Mouse (Mus musculus) heart, embryonic 14.5 days (tissue): ENCODE measurements around the gene Lpin1. TPM values are rescaled to one million over a fixed set of nuclear protein-coding genes. Genes with fewer than 3 reads are reported as not detected.

ENCODE experiments used
- ATAC-seq: fragments of 200-750 bp; cut with Nextera tagmentation; 2 replicates; pipeline ENCODE4 v1.8.0; 2017; ENCODE audit warnings: low read depth, moderate TSS enrichment; ENCODE audit not compliant: insufficient number of reproducible peaks, insufficient read depth, low FRiP score
- H3K27ac ChIP-seq, 2 experiments: fragments of 200-500 bp in 1 of 2; fragments of 300-500 bp in 1 of 2; sonication (generic) in 1 of 2; replicated peaks in 1 of 2; 2 replicates each; pipeline ENCODE4 v1.5.1; 2012 to 2014; ENCODE audit warnings: low read depth in 2 of 2, low read length in 2 of 2, control low read depth in 1 of 2, mild to moderate bottlenecking in 1 of 2, mixed read lengths in 1 of 2; ENCODE audit not compliant: control insufficient read depth in 1 of 2, insufficient read depth in 1 of 2
- H3K27me3 ChIP-seq: fragments of 300-500 bp; sonication (generic); 2 replicates; pipeline ENCODE4 v1.6.1; 2014; ENCODE audit warnings: mild to moderate bottlenecking, low read length, control low read depth; ENCODE audit not compliant: control insufficient read depth, insufficient read depth
- H3K36me3 ChIP-seq: fragments of 300-500 bp; sonication (generic); 2 replicates; pipeline ENCODE4 v1.6.1; 2014; ENCODE audit warnings: mild to moderate bottlenecking, control low read depth, low read length, mixed read lengths; ENCODE audit not compliant: control insufficient read depth, insufficient read depth
- H3K4me1 ChIP-seq, 2 experiments: fragments of 200-500 bp in 1 of 2; fragments of 300-500 bp in 1 of 2; sonication (generic) in 1 of 2; 2 replicates each; pipeline ENCODE4 v1.6.1; 2012 to 2014; ENCODE audit warnings: low read length in 2 of 2, control low read depth in 1 of 2, mixed read lengths in 1 of 2; ENCODE audit not compliant: control insufficient read depth in 2 of 2, insufficient read depth in 2 of 2
- H3K4me2 ChIP-seq: fragments of 300-500 bp; sonication (generic); 2 replicates; pipeline ENCODE4 v1.6.1; 2014; ENCODE audit warnings: mild to moderate bottlenecking, low read length
- H3K4me3 ChIP-seq, 2 experiments: fragments of 200-500 bp in 1 of 2; fragments of 300-500 bp in 1 of 2; sonication (generic) in 1 of 2; 2 replicates each; pipeline ENCODE4 v1.5.1; 2012 to 2014; ENCODE audit warnings: low read length in 2 of 2, mild to moderate bottlenecking in 2 of 2, control low read depth in 1 of 2, low read depth in 1 of 2, moderate library complexity in 1 of 2; ENCODE audit not compliant: control insufficient read depth in 1 of 2, insufficient read depth in 1 of 2
- H3K9ac ChIP-seq: fragments of 300-500 bp; sonication (generic); 2 replicates; pipeline ENCODE4 v1.6.1; 2014; ENCODE audit warnings: mild to moderate bottlenecking, low read length
- H3K9me3 ChIP-seq: fragments of 300-500 bp; sonication (generic); 2 replicates; pipeline ENCODE4 v1.6.1; 2016; ENCODE audit warnings: low read length, control low read depth; ENCODE audit not compliant: control insufficient read depth
- whole genome bisulfite sequencing: fragments of 180-500 bp; shearing (Covaris S2); extraction: QIAGEN DNeasy Blood & Tissue Kit; methylation state at CpG from one replicate; pipeline ENCODE4 v1.1.7; 2014; 5-methylcytosine and 5-hydroxymethylcytosine counted together
- polyA plus RNA-seq: library from polyadenylated mRNA; unstranded; fragments of >200 nt; fragmentation: Nextera tagmentation; extraction: Ambion mirVana; gene quantifications from 2 replicates; pipeline ENCODE4 v1.2.1, GENCODE M21; 2014

Lpin1 gene
- polyA plus RNA-seq, 1 experiment from 2014 or later, result 7.4 TPM

GRCm38 (mm10) chr12:16633235-16633634, 22.5 kb upstream of the Lpin1 start:
- WGBS, result 85% methylated on average over 6 of the region's 6 CpGs
- Histone ChIP-seq H3K4me1 (peaks cover 2 to 6% of the 10 kb centered on the region in 2 experiments; a peak in 2 of 4 replicates), H3K4me3 (no peak overlapping the region), H3K9me3 (no peaks in the 10 kb centered on the region), H3K4me2 (no peak overlapping the region), H3K36me3 (no peaks in the 10 kb centered on the region), H3K27me3 (no peaks in the 10 kb centered on the region), H3K27ac (no peak overlapping the region), H3K9ac (no peak overlapping the region)
- no peak for ATAC-seq

- Histone ChIP-seq H3K9me3 (no peaks in the 10 kb centered on the region), H3K36me3 (no peaks in the 10 kb centered on the region), H3K27me3 (no peaks in the 10 kb centered on the region), H3K4me2 (no peak overlapping the region), H3K4me3 (no peak overlapping the region), H3K9ac (no peak overlapping the region), H3K27ac (no peak overlapping the region), H3K4me1 (peaks cover 2 to 6% of the 10 kb centered on the region in 2 experiments; a peak in 2 of 4 replicates)
- 74% methylated on average over 2 of the region's 2 CpGs for WGBS
- no peak for ATAC-seq
These were observed 20.7 kb upstream of the Lpin1 start for GRCm38 (mm10) chr12:16631423-16631822.

- no peak overlapping the region for H3K27ac ChIP-seq
- no peaks in the 10 kb centered on the region for H3K27me3 ChIP-seq
- no peak for ATAC-seq
- no peak overlapping the region for H3K4me2 ChIP-seq
- H3K9ac ChIP-seq, result no peak overlapping the region
- WGBS, result 95% methylated on average over 1 of the region's 1 CpGs
- no peak overlapping the region for H3K4me3 ChIP-seq
- H3K4me1 ChIP-seq, result peaks cover 2 to 6% of the 10 kb centered on the region in 2 experiments; a peak in 2 of 4 replicates
- no peaks in the 10 kb centered on the region for H3K9me3 ChIP-seq
- no peaks in the 10 kb centered on the region for H3K36me3 ChIP-seq
These were observed 20.1 kb upstream of the Lpin1 start for GRCm38 (mm10) chr12:16630866-16631185.

GRCm38 (mm10) chr12:16630152-16630865, 19.5 kb upstream of the Lpin1 start:
- Histone ChIP-seq H3K27me3 (no peaks in the 10 kb centered on the region), H3K9ac (no peak overlapping the region), H3K4me1 (peaks cover 2 to 6% of the 10 kb centered on the region in 2 experiments; a peak in 2 of 4 replicates), H3K9me3 (no peaks in the 10 kb centered on the region), H3K36me3 (no peaks in the 10 kb centered on the region), H3K4me2 (no peak overlapping the region), H3K4me3 (no peak overlapping the region), H3K27ac (no peak overlapping the region)
- 51% methylated on average over 7 of the region's 7 CpGs for WGBS
- no peak for ATAC-seq

GRCm38 (mm10) chr12:16620230-16620629, 9.5 kb upstream of the Lpin1 start:
- Histone ChIP-seq H3K27me3 (no peaks in the 10 kb centered on the region), H3K4me1 (peaks cover 15 to 21% of the 10 kb centered on the region in 2 experiments), H3K4me2 (no peak overlapping the region), H3K4me3 (no peak overlapping the region), H3K9me3 (no peaks in the 10 kb centered on the region), H3K36me3 (no peaks in the 10 kb centered on the region), H3K27ac (no peak overlapping the region), H3K9ac (no peak overlapping the region)
- 66% methylated on average over 3 of the region's 3 CpGs for WGBS
- ATAC-seq, result no peak

- no peak overlapping the region for H3K9ac ChIP-seq
These were observed 8.7 kb upstream of the Lpin1 start for GRCm38 (mm10) chr12:16619453-16619852.

GRCm38 (mm10) chr12:16618512-16619274, 7.9 kb upstream of the Lpin1 start:
- WGBS, result 10% methylated on average over 12 of the region's 12 CpGs
- peak overlapping the region; percentile 36 for H3K4me2 ChIP-seq
- ATAC-seq, result peak; percentile 86
- peak overlapping the region; percentile 51 to 52; a peak in 3 of 4 replicates for H3K27ac ChIP-seq
- no peak overlapping the region for H3K4me3 ChIP-seq
- H3K9me3 ChIP-seq, result no peaks in the 10 kb centered on the region
- H3K36me3 ChIP-seq, result no peaks in the 10 kb centered on the region
- no peaks in the 10 kb centered on the region for H3K27me3 ChIP-seq
- H3K9ac ChIP-seq, result no peak overlapping the region
- H3K4me1 ChIP-seq, result peaks cover 17 to 21% of the 10 kb centered on the region in 2 experiments

More at GRCm38 (mm10) chr12:16619453-16619852, 8.7 kb upstream of the Lpin1 start:
- peaks cover 17 to 21% of the 10 kb centered on the region in 2 experiments for H3K4me1 ChIP-seq
- peak overlapping the region; percentile 36; the same call in 1 of the 2 replicates for H3K4me2 ChIP-seq
- no peaks in the 10 kb centered on the region for H3K36me3 ChIP-seq
- WGBS, result 79% methylated on average over 6 of the region's 6 CpGs
- H3K9me3 ChIP-seq, result no peaks in the 10 kb centered on the region
- no peak for ATAC-seq
- no peak overlapping the region for H3K4me3 ChIP-seq
- H3K27me3 ChIP-seq, result no peaks in the 10 kb centered on the region
- peak overlapping the region; percentile 22 to 52; a peak in 1 of 4 replicates for H3K27ac ChIP-seq
